Mouse (Mus musculus): ENCODE data around the gene Arfgap3. TPM values are rescaled to one million over a fixed set of nuclear protein-coding genes. Genes with fewer than 3 reads are reported as not detected.

Arfgap3 gene
- polyA plus RNA-seq, 2 experiments: 51.4 to 54.8 TPM

DNA sequence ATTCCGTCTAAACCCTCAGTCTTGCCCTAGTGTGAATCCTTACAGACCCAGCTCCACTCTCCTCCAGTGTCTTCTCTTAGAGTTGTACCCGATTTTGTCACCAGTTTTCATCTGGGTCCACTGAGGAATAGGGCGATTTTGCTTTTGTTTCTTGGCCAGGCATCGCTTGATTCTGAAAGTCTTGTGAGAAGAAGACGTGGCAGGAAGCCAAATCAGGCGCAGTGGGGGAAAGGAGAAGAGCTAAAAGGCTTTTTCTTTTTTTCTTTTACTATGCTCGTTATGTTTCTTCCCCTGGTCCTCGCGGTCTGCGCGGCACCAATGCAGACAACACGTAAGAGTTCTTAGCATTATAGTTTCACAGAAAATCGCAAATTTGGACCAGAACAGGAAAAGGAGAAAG is 92.1 kb downstream of the Arfgap3 start:
- DNase-seq (ENCODE audit: low spot score) (peak; percentile 31), ATAC-seq (ENCODE audit: low FRiP score, low read depth) (no peak)
- no peaks in the 10 kb centered on the region for H3K9me3 ChIP-seq (ENCODE audit: control insufficient read depth, low read length)
- H3K9ac ChIP-seq (ENCODE audit: low read depth, low read length, severe bottlenecking): no peak overlapping the region
- H3K27me3 ChIP-seq (ENCODE audit: control insufficient read depth, insufficient read depth, low read length): no peaks in the 10 kb centered on the region
- H3K4me3 ChIP-seq (replicated peaks; ENCODE audit: low read length): no peak overlapping the region
- WGBS: 60% methylated on average over 13 of the region's 13 CpGs
- TF ChIP-seq POLR2A (IDR thresholded peaks at IDR 0.05; ENCODE audit: borderline replicate concordance, extremely low read depth, insufficient read depth, insufficient read length): no peak
- H3K36me3 ChIP-seq (ENCODE audit: control insufficient read depth, insufficient read depth, low read length): no peaks in the 10 kb centered on the region
- no peak overlapping the region for H3K27ac ChIP-seq (replicated peaks; ENCODE audit: low read depth, low read length)
- H3K4me2 ChIP-seq (replicated peaks; ENCODE audit: low read depth, low read length, severe bottlenecking): no peak overlapping the region
- no peaks in the 10 kb centered on the region for H3K4me1 ChIP-seq (ENCODE audit: control insufficient read depth, insufficient read depth, low read length)

DNA sequence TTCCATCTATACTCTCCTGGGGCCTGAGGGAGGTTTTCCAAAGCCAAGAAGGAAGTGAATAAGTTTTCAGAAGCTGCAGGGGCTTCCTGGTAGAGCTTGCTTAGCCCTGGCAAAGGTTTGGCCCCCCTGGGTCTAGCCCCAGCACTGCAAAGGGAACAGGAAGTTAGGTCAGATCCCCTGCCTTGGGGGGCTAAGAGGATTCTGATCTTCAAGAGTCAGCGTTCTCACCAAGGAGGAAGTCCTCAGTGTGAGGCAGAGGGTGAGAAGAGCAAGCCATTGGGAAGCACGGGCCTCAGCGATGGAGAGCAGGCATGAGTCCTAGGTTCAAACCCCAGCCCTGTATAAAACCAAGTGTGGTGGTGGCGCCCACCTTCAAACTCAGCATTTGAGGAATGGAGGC is 93.6 kb downstream of the Arfgap3 start:
- no peaks in the 10 kb centered on the region for H3K36me3 ChIP-seq (ENCODE audit: control insufficient read depth, insufficient read depth, low read length)
- DNase-seq (ENCODE audit: low spot score) (no peak), ATAC-seq (ENCODE audit: low FRiP score, low read depth) (no peak)
- no peaks in the 10 kb centered on the region for H3K9me3 ChIP-seq (ENCODE audit: control insufficient read depth, low read length)
- no peak overlapping the region for H3K9ac ChIP-seq (ENCODE audit: low read depth, low read length, severe bottlenecking)
- no peak overlapping the region for H3K27ac ChIP-seq (replicated peaks; ENCODE audit: low read depth, low read length)
- no peak for TF ChIP-seq POLR2A (IDR thresholded peaks at IDR 0.05; ENCODE audit: borderline replicate concordance, extremely low read depth, insufficient read depth, insufficient read length)
- 80% methylated on average over 4 of the region's 4 CpGs for WGBS
- peaks cover 3% of the 10 kb centered on the region for H3K4me1 ChIP-seq (ENCODE audit: control insufficient read depth, insufficient read depth, low read length)
- no peak overlapping the region for H3K4me3 ChIP-seq (replicated peaks; ENCODE audit: low read length)
- no peak overlapping the region for H3K4me2 ChIP-seq (replicated peaks; ENCODE audit: low read depth, low read length, severe bottlenecking)
- peaks cover 10% of the 10 kb centered on the region; the same call in 1 of the 2 replicates for H3K27me3 ChIP-seq (ENCODE audit: control insufficient read depth, insufficient read depth, low read length)

DNA sequence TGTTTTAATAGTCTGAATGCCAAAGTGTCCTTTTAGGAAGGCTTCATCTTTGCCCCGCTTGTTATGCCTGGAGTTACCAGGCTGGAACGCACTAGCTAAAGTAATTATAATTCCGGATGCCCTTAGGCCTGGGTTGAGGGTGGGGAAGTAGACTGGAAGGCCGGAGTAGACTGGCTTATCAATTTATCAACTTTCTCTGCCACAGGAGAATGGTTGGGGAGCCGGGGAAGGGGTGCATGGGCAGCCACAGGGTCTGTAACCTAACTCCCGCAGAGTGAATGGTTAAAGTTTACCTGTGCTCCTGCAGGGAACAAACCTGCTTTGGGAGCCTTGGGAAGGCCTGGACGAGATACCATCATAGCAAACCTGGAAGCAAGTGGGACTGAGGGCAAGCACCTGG is 94.1 kb downstream of the Arfgap3 start:
- 72% methylated on average over 7 of the region's 7 CpGs for WGBS
- no peaks in the 10 kb centered on the region for H3K9me3 ChIP-seq (ENCODE audit: control insufficient read depth, low read length)
- DNase-seq (ENCODE audit: low spot score): no peak

DNA sequence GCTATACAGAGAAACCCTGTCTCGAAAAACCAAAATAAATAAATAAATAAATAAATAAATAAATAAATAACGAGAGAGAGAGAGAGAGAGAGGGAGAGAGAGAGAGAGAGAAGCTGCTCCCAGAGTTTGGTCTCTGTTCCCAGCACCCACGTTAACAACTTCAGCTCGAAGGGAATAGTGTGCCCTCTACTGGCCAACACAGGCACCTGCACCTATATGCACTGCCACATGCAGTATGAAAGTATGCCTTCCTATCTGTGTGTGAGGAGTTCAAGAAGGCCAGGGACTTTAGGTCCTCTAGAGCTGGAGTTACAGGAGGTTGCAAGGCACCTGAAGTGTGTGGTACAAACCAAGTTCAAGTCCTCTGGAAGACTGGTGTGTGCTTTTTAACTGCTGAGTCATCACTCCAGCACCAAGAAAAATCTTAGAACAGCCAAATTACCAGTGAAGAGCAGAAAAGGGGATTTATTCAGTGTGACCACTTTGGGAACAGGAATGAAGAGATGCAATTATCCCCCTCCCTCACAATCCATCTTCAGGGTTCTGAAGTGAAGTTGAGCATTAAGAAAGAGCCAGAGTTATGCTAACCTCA is 94.8 kb downstream of the Arfgap3 start:
- Histone ChIP-seq H3K27me3 (ENCODE audit: control insufficient read depth, insufficient read depth, low read length) (peaks cover 22% of the 10 kb centered on the region), H3K9ac (ENCODE audit: low read depth, low read length, severe bottlenecking) (no peak overlapping the region), H3K4me3 (replicated peaks; ENCODE audit: low read length) (no peak overlapping the region), H3K9me3 (ENCODE audit: control insufficient read depth, low read length) (no peaks in the 10 kb centered on the region), H3K27ac (replicated peaks; ENCODE audit: low read depth, low read length) (no peak overlapping the region), H3K36me3 (ENCODE audit: control insufficient read depth, insufficient read depth, low read length) (no peaks in the 10 kb centered on the region), H3K4me1 (ENCODE audit: control insufficient read depth, insufficient read depth, low read length) (peaks cover 4% of the 10 kb centered on the region), H3K4me2 (replicated peaks; ENCODE audit: low read depth, low read length, severe bottlenecking) (no peak overlapping the region)
- no peak for TF ChIP-seq POLR2A (IDR thresholded peaks at IDR 0.05; ENCODE audit: borderline replicate concordance, extremely low read depth, insufficient read depth, insufficient read length)
- no peak for DNase-seq (ENCODE audit: low spot score)
- 92% methylated on average over 4 of the region's 4 CpGs for WGBS
- no peak for ATAC-seq (ENCODE audit: low FRiP score, low read depth)

More for the DNA sequence above, 94.1 kb downstream of the Arfgap3 start:
- no peak for ATAC-seq (ENCODE audit: low FRiP score, low read depth)
- H3K27ac ChIP-seq (replicated peaks; ENCODE audit: low read depth, low read length): no peak overlapping the region
- H3K27me3 ChIP-seq (ENCODE audit: control insufficient read depth, insufficient read depth, low read length): peaks cover 16% of the 10 kb centered on the region
- TF ChIP-seq POLR2A (IDR thresholded peaks at IDR 0.05; ENCODE audit: borderline replicate concordance, extremely low read depth, insufficient read depth, insufficient read length): no peak
- H3K36me3 ChIP-seq (ENCODE audit: control insufficient read depth, insufficient read depth, low read length): no peaks in the 10 kb centered on the region
- no peak overlapping the region for H3K4me2 ChIP-seq (replicated peaks; ENCODE audit: low read depth, low read length, severe bottlenecking)
- H3K4me1 ChIP-seq (ENCODE audit: control insufficient read depth, insufficient read depth, low read length): peaks cover 4% of the 10 kb centered on the region
- H3K9ac ChIP-seq (ENCODE audit: low read depth, low read length, severe bottlenecking): no peak overlapping the region
- no peak overlapping the region for H3K4me3 ChIP-seq (replicated peaks; ENCODE audit: low read length)

DNA sequence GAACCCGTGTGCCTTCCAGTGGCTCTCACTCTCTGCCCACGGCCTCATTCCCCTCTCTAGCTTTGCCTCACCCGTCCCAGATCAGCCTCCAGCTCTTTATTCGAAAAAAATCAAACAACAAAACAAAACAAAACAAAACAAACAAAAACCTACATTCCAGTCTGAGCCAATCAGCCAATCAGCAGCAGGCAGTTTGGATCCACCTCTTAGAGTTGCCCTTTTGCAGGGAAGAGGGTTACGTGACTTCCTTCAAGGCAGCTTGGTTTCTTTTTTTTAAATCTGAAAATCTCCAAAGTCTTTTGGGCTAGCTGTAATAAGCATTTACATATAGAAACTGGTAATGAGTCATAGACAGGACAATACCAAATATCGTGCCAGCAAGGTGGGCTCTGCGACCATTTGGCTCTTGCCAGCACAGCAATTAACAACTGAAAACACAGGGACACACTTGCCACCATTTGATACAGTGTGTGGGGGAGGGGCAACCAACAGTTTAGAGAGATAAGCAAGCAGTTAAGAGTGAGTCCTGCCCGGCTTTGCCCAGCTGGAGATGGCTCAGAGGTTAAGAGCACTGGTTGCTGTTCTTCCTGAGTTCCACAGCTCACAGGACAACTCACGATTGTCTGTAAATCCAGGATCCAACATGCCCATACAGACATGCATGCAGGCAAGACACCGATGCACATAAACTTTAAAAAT is 95.5 kb downstream of the Arfgap3 start:
- no peaks in the 10 kb centered on the region; the same call in 1 of the 2 replicates for H3K9me3 ChIP-seq (ENCODE audit: control insufficient read depth, low read length)
- no peak for DNase-seq (ENCODE audit: low spot score)
- no peak for TF ChIP-seq POLR2A (IDR thresholded peaks at IDR 0.05; ENCODE audit: borderline replicate concordance, extremely low read depth, insufficient read depth, insufficient read length)
- H3K27ac ChIP-seq (replicated peaks; ENCODE audit: low read depth, low read length): no peak overlapping the region
- no peaks in the 10 kb centered on the region for H3K36me3 ChIP-seq (ENCODE audit: control insufficient read depth, insufficient read depth, low read length)
- ATAC-seq (ENCODE audit: low FRiP score, low read depth): no peak
- no peak overlapping the region for H3K9ac ChIP-seq (ENCODE audit: low read depth, low read length, severe bottlenecking)
- 66% methylated on average over 10 of the region's 10 CpGs for WGBS
- H3K27me3 ChIP-seq (ENCODE audit: control insufficient read depth, insufficient read depth, low read length): peaks cover 30% of the 10 kb centered on the region
- H3K4me3 ChIP-seq (replicated peaks; ENCODE audit: low read length): no peak overlapping the region
- H3K4me2 ChIP-seq (replicated peaks; ENCODE audit: low read depth, low read length, severe bottlenecking): no peak overlapping the region
- peaks cover 4% of the 10 kb centered on the region for H3K4me1 ChIP-seq (ENCODE audit: control insufficient read depth, insufficient read depth, low read length)

Measured in limb, embryonic 14.5 days (tissue).